Mouse (Mus musculus) inflammation-experienced regulatory T-cells, adult 6 months (primary cell): ENCODE data around the gene Immp2l. TPM values are rescaled to one million over a fixed set of nuclear protein-coding genes. Genes with fewer than 3 reads are reported as not detected.
"Not testable (repeated sequence)": the region's sequence is repeated elsewhere in the genome, so short reads cannot be mapped to it uniquely, and the experiment has no call there.

ENCODE experiments used
- ATAC-seq: one replicate; pipeline ENCODE4 v1.8.0; 2017
- polyA plus RNA-seq, 3 experiments: library from polyadenylated mRNA; unstranded; fragments of 100-300 nt; shearing (Covaris generic); gene quantifications; one replicate each; pipeline ENCODE4 v1.2.1; 2017

The Immp2l gene
- polyA plus RNA-seq, result 10 to 100 TPM in 2 of 3 experiments, 1 to 10 TPM in 1; 4.5 to 51.5 (median 30.9) TPM

GRCm38 (mm10) chr12:41023511-41024421 is at the start of gene Immp2l:
Gene Immp2l (plus strand): TSS chr12:41024090.
- ATAC-seq, result peak; percentile 93

- no peak for ATAC-seq
Observed at GRCm38 (mm10) chr12:40978719-40979500, 45.0 kb upstream of the Immp2l start.

DNA sequence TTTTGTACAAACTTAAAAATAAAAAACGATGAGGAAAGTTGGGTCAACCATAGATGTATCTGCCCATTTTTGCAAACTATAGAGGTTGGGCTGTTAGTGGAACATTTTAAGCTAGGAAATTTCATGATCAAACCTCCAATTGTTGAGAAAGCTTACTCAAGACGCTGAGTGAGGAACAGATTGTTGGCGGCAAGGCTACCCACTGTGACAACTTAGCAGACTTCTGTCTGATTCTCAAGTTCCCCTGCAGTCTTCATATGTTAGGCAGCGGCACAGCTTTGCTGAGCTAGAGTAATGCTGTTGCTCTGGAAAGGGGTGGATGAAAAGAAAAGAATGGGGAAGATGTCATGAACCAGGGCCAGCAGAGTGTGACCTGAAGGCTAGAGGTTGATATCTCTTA is 44.2 kb upstream of the Immp2l start:
- no peak for ATAC-seq

GRCm38 (mm10) chr12:40980160-40980559 is 43.7 kb upstream of the Immp2l start:
- ATAC-seq, result no peak

DNA sequence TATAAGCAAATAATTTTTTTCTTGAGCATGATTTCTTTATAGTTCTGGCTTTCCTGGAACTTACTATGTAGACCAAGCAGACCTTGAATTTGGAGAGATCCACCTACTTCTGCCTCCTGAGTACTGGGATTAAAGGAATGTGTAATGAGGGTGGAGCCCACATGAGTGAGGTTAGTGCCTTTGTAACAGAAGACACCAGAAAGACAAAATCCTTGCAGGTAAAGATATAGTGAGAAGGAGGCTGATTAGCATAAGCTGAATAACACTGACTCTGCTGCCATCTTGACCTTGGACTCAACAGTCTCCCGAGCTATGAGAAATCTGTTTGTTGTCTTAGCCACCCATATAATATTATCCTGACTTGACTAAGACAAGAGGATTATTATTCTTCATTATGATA is 40.9 kb upstream of the Immp2l start:
- ATAC-seq, result no peak

- ATAC-seq, result no peak
Observed at GRCm38 (mm10) chr12:40984735-40985134, 39.2 kb upstream of the Immp2l start.

GRCm38 (mm10) chr12:40985791-40986190 is 38.1 kb upstream of the Immp2l start:
- no peak for ATAC-seq

- no peak for ATAC-seq
Observed at GRCm38 (mm10) chr12:40988311-40989065, 35.4 kb upstream of the Immp2l start.

- ATAC-seq, result no peak
Observed at GRCm38 (mm10) chr12:40991647-40992046, 32.2 kb upstream of the Immp2l start.

GRCm38 (mm10) chr12:40992237-40992636 is 31.7 kb upstream of the Immp2l start:
- ATAC-seq, result not testable (repeated sequence)

DNA sequence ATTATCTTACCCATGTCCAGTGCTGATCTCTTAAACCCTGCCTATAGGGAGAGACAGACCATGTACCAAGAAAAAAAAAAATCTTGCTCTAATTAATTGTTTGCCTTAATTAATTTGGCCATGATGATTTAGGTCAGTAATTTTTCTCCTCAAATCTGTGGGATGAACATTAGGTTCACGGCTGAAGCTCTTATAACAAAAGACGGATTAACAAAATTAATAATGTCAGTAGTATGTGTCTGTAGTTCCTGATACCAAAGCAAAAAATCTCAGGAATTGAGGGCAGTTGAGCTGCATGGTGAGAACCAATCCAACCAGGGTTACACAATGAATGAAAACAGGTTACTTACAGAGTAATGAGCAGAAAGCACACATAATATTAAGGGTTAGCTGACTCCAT is 29.0 kb upstream of the Immp2l start:
- no peak for ATAC-seq

GRCm38 (mm10) chr12:40995618-40996370 is 28.1 kb upstream of the Immp2l start:
- no peak for ATAC-seq

GRCm38 (mm10) chr12:41022516-41022915 is 1.4 kb upstream of the Immp2l start:
- ATAC-seq, result no peak

DNA sequence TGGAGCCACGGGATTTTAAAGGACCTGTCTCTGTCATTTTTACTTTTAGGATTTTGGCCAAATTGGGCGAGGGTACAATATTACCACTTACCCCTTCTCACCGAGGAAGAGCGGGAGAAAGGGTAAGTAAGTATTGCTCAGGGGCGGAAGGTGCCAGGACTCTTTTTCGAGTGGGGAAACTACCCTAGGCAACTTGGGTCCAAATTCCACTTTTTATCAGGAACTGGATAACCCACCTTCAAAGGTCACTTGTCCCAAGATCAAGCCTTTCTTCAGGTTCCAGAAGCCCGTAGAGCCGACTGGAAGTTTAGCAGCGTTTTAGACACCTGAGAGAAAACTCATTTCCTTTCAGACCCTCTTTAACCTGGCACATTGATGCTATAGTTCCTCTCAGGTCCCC is 622 bp downstream of the Immp2l start:
- ATAC-seq, result peak; percentile 0

- ATAC-seq, result no peak
Observed at GRCm38 (mm10) chr12:41027485-41027884, 3.6 kb downstream of the Immp2l start.

DNA sequence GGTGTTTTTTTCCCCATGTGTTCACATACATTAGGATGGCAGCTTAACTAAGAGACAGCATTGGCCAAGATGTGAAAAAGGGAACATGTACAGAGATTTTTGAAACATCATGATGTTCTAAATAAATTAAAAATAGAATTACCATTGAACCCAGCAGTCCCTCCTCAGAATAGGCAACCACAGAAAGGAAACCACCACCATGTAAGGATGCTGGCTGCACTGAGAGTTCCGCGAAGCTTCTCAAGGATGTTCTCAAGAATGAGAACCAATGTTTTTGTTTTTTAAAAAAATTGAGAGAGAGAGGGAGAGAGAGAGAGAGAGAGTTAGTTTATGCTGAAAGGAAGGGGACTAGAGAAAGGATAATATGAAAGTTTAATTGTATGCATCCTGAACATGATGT is 7.2 kb downstream of the Immp2l start:
- ATAC-seq, result peak; percentile 58

DNA sequence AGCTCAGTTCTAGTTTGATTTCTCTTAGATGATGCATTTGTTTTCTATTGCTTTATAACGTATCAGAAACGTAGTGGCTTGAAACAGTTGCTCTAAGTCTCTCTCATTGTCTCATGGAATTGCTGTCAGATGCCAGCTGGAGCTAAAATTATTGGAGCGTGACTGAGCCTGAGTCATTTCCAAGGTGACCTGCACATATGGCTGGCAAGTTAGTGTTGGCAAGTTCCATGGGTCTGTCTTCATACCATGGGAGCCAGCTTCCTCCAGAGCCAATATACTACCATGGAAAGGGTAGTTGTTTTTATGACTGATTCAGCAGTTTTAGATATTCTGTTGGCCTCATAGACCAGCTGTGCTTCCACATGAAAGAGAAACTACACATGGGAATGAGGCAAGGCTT is 9.3 kb downstream of the Immp2l start:
- ATAC-seq, result no peak

GRCm38 (mm10) chr12:41039834-41040233 is 15.9 kb downstream of the Immp2l start:
- no peak for ATAC-seq

- ATAC-seq, result no peak
Observed at GRCm38 (mm10) chr12:41041737-41042136, 17.8 kb downstream of the Immp2l start.

GRCm38 (mm10) chr12:41044493-41045132 is 20.7 kb downstream of the Immp2l start:
- ATAC-seq, result peak; percentile 55

- ATAC-seq, result no peak
Observed at GRCm38 (mm10) chr12:41047085-41047766, 23.3 kb downstream of the Immp2l start.
